Mouse (Mus musculus) ES-Bruce4 (cell line): ENCODE measurements at regions not wholly inside any gene's neighbourhood (a gene's known extent, or its start where the extent isn't known, plus 50 kb on each side); places are given as distances from the start of the nearest gene placed in this dataset.

Experiments
- CTCF ChIP-seq: IDR thresholded peaks from one replicate; pipeline ENCODE4 v1.8.1; 2011; ENCODE audit warnings: low read depth, low read length
- POLR2A ChIP-seq: IDR thresholded peaks from one replicate; pipeline ENCODE4 v1.8.1; 2011; ENCODE audit warnings: low read length; ENCODE audit not compliant: insufficient read depth

GRCm38 (mm10) chr5:116864275-116864674 lies 251.6 kb downstream of the Suds3 start:
- no peak for TF ChIP-seq POLR2A
- TF ChIP-seq CTCF, result peak; percentile 42
